Mouse (Mus musculus): ENCODE measurements around the gene Ugcg. TPM values are rescaled to one million over a fixed set of nuclear protein-coding genes. Genes with fewer than 3 reads are reported as not detected.

Gene Ugcg
- 247 TPM for polyA plus RNA-seq (2014; fragmentation: Illumina TruSeq; extraction: RNeasy Lipid Tissue Mini Kit (QIAGEN cat#74804); ENCODE audit: low read depth, low replicate concordance)

DNA sequence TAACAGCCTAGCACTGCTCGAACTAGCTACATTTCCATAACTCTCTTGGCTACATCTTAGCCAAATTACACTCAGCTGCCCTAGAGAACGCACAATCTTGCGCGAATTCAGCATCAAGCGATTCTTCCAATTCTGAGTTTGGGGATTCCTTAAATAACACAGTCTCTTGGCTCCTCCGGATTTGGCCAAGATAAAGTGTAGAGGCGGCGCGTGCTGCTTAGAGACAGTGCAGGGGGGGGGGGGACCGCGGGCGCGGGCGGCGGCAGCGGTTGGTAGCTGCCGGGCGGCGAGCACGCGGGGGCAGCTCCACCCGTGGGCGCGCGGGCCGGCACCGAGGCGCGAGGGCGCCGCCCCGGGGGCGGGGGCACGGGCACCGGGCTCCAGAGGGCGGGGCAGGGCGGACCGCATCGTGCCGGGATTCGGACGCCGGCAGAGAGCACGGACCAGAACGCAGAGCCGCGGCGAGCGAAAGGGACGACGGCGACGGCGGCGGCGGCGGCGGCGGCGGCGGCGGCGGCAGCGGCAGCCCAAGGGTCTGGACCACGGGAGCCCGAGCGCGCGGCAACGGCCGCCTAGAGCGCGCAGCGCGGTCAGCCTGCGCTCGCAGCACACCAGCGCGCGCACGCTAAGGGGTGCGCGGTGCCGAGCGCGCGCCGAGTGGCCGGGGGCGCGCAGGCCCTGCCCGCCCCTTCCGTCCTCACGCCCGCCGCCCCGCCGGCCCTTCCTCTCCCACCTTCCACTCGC is at the start of gene Ugcg:
Ugcg (plus strand) TSS at position 456 of the 744 bp plus-strand sequence.

Other genes with a start within 250 kb of the Ugcg start
- gene Zkscan16, start 245.6 kb upstream of the Ugcg start, polyA plus RNA-seq (2014; fragmentation: Illumina TruSeq; extraction: RNeasy Lipid Tissue Mini Kit (QIAGEN cat#74804); ENCODE audit: low read depth, low replicate concordance): 0.28 TPM
- 11.4 TPM for gene Ptgr1, start 202.1 kb upstream of the Ugcg start, polyA plus RNA-seq (2014; fragmentation: Illumina TruSeq; extraction: RNeasy Lipid Tissue Mini Kit (QIAGEN cat#74804); ENCODE audit: low read depth, low replicate concordance)
- gene Dnajc25, start 194.2 kb upstream of the Ugcg start, polyA plus RNA-seq (2014; fragmentation: Illumina TruSeq; extraction: RNeasy Lipid Tissue Mini Kit (QIAGEN cat#74804); ENCODE audit: low read depth, low replicate concordance): 29.4 TPM
- gene Gm20503, start 186.0 kb upstream of the Ugcg start, polyA plus RNA-seq (2014; fragmentation: Illumina TruSeq; extraction: RNeasy Lipid Tissue Mini Kit (QIAGEN cat#74804); ENCODE audit: low read depth, low replicate concordance): not detected
- 88.7 TPM for gene Gng10, start 154.2 kb upstream of the Ugcg start, polyA plus RNA-seq (2014; fragmentation: Illumina TruSeq; extraction: RNeasy Lipid Tissue Mini Kit (QIAGEN cat#74804); ENCODE audit: low read depth, low replicate concordance)
- gene AI481877, start 50.3 kb upstream of the Ugcg start, polyA plus RNA-seq (2014; fragmentation: Illumina TruSeq; extraction: RNeasy Lipid Tissue Mini Kit (QIAGEN cat#74804); ENCODE audit: low read depth, low replicate concordance): 3.1 TPM
- gene Susd1, start 249.4 kb downstream of the Ugcg start, polyA plus RNA-seq (2014; fragmentation: Illumina TruSeq; extraction: RNeasy Lipid Tissue Mini Kit (QIAGEN cat#74804); ENCODE audit: low read depth, low replicate concordance): 13.6 TPM

Data from sigmoid colon, adult 10 weeks (tissue).